Mouse (Mus musculus) heart, postnatal 14 days (tissue): ENCODE data around the gene Ercc1. TPM values are rescaled to one million over a fixed set of nuclear protein-coding genes. Genes with fewer than 3 reads are reported as not detected.

Experiments
- DNase-seq, 2 experiments: peaks; one replicate each; pipeline ENCODE4 v3.0.0; 2021 to 2022
- intact Hi-C: fragments of 180-260 bp; cut with DNase I; formaldehyde crosslinking; loops from one replicate; pipeline ENCODE4 v1.15.1; 2025
- total RNA-seq, 2 experiments: library from RNA; stranded (reverse); gene quantifications; 2 replicates each; pipeline ENCODE4 v1.2.3; 2021

Ercc1 gene
- total RNA-seq, 2 experiments from 2014 or later = 41.1 to 48.0 TPM

GRCm38 (mm10) chr7:19331910-19332309 is 12.7 kb upstream of the Ercc1 start:
- no peak for DNase-seq
- intact Hi-C loops = no loop called here

DNA sequence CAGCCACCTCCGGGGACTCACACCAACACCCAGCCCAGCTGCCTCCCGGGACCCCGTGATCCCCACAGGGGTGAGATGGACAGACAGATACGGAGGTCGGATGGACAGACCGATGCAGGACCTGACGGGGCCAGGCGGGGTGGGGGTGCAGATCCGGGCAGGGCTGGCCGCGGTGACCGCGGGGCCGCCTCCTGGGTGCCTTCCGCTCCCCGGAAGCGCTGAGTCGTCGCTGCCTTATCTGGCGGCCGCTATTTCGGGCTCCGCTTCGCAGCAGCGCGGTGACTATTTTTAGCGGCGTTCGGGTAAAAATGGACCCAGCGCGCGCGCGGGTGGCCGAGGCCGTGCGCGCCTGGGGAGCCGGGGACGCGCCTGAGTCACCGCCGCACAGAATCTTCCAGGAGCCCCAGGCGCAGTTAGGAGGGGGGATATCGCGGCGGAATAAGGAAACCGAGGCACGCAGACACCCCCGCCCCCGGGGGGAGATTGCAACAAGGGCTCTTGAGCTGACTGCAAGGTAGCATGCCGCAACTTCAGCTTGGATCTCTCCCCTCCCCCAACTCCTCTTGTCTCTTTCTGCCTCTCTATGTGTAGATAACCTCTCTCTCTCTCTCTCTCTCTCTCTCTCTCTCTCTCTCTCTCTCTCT is 11.7 kb upstream of the Ercc1 start:
- intact Hi-C loops = no loop called here
- DNase-seq = peak; percentile 86 to 88

GRCm38 (mm10) chr7:19335583-19335982 is 9.0 kb upstream of the Ercc1 start:
- intact Hi-C loops = no loop called here
- DNase-seq = no peak

DNA sequence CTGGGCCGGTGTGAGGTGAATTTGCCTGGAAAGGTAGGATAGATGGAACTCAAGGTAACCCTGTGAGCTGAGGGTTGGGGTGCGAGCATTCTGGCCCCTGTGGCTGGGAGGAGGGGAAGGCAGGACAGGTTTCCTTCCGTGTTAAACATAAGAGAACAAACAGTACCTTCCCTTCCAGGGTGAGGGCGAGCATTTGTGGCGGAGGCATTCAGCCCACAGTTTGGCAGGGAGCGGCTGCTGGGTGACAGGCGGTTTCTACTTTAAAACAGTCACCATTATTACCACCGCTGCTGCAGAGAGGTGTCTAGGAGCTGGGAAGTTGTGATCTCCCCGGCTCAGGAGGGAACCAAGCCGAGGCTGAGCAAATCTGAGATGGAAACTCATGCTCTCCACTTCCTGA is 7.5 kb upstream of the Ercc1 start:
- no peak for DNase-seq
- intact Hi-C loops = no loop called here

GRCm38 (mm10) chr7:19338060-19338459 is 6.5 kb upstream of the Ercc1 start:
- no peak for DNase-seq
- intact Hi-C loops = no loop called here

DNA sequence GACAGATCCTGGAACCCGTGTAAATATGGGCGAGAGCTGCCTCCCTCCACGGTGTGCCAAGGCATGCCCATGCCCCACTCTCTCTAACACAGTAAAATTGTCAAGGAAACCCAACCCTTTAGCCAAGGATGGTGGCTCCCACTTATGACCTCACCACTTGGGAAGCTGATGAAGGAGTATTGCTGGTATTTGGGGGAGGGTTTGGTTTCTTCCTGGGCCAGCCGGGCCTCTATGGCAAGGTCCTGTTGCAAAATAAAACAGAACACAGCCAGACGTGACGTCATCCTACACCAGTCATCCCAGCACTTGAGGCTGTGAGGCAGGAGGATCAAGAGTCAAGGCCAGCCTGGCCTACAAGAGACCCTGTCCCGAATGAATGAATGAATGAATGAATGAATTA is 6.0 kb upstream of the Ercc1 start:
- intact Hi-C loops = no loop called here

DNA sequence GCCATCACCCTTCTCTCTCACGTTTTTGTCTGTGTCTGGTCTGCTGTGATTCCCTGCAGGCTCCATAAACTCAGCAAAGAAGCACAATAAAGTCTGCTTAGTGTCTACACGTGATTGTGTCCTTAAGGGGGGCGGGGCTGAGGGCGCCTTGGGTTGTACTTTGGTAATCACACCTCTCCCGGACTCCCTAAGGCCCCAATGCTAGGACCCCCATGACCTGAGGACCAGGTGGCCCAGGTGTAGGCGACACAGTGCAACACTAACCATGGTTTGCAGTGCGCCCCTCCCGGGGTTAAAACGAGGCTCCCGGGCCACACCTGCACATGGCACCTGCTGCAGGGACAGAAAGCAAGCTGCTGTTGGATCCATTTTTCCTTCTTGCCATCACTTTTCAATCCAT is 3.3 kb upstream of the Ercc1 start:
- intact Hi-C loops = loop anchor here (5.0 kb wide), 1 partner anchor 164 kb away; the partner anchor contains the start of gene Eml2
- no peak for DNase-seq

More for the DNA sequence above, 6.0 kb upstream of the Ercc1 start:
- DNase-seq = no peak

- intact Hi-C loops = loop anchor here (2.0 to 5.0 kb wide), 2 partner anchors 103 to 165 kb away; partner anchors contain the start of gene Eml2
These were observed 2.7 kb upstream of the Ercc1 start for GRCm38 (mm10) chr7:19341761-19342409.

DNA sequence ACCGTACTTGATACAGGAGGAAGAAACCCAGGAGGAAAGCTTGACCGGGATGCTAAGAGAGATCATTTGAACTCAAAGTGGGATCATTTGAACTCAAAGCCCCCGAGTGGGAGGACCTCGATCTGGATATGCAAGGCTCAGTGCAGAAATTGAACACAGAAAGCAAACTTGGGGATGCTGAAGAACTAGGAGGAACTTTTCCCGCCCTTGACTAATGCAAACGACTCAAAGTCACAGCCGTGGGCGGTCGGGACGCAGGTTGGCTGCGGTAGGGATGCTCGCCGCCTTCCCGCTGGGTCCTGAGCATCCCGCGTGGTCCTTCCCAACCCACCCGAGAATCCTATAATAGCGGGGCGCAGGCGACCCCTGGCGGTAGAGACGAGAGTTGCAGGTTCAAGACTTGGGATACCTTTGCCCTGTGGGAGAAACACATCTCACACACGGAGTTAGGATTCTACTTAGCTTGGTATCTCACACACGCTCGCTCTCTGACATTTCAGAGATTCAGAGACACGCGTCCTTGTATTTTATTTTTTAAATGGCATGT is 2.0 kb upstream of the Ercc1 start:
- DNase-seq = peak; percentile 91 to 94
- intact Hi-C loops = loop anchor here (1.0 to 5.0 kb wide), 3 partner anchors 42 to 165 kb away; partner anchors contain the start of gene Eml2

More at GRCm38 (mm10) chr7:19341761-19342409, 2.7 kb upstream of the Ercc1 start:
- peak; percentile 73 to 76 for DNase-seq

GRCm38 (mm10) chr7:19343210-19343808 is 1.3 kb upstream of the Ercc1 start:
- peak; percentile 84 to 86 for DNase-seq
- intact Hi-C loops = loop anchor here (1.0 to 5.0 kb wide), 3 partner anchors 43 to 166 kb away; partner anchors contain the start of gene Eml2

DNA sequence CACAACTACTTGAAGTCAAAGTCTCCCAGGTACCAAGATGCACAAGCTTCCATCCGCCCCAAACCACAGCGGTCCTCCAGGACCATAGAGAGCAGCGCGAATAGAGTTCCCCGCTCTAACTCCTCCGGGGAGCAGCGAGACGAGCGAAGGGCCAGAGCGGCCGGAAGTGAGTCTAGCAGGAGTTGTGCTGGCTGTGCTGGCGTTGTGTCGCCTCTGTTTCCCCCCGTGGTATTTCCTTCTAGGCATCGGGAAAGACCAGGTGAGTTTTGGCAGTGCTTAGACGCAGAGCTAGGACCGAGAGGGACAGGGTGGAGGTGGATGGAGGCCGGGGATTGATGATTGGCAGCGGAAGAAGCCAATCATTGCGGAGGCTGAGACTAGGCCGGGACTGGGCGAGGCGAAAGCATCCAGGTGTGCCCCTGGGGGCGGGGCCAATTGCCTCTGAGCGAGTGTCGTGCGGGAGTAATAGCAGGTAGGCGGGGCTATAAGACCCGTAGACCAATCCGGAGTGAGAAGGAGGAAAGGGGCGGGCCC is 427 bp downstream of the Ercc1 start:
- intact Hi-C loops = loop anchor here (5.0 kb wide), 1 partner anchor 168 kb away; the partner anchor contains the start of gene Eml2
- peak; percentile 91 to 93 for DNase-seq

- intact Hi-C loops = no loop called here
- no peak for DNase-seq
These were observed 4.8 kb downstream of the Ercc1 start for GRCm38 (mm10) chr7:19349188-19349915.

DNA sequence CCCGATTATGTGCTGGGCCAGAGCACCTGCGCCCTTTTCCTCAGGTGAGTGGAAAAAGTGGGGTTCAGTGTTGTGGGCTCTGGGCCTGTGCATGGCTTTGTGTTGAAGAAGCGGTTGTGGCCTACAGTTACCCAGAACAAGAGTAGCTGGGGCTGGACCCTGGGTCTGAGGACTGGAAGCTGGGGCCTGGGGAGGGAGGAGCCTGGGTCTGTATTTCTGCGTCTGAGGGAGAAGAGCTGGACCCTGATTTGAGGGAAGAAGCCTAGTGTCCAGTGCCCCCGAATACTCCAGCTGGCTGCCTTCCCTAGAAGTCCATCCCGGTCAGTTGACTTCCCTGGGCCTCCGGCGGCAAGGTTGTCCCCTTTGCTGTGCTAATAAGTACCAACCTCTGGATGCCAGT is 5.6 kb downstream of the Ercc1 start:
- intact Hi-C loops = no loop called here
- no peak for DNase-seq

- DNase-seq = no peak
- intact Hi-C loops = no loop called here
These were observed 10.4 kb downstream of the Ercc1 start for GRCm38 (mm10) chr7:19354991-19355390.

GRCm38 (mm10) chr7:19356311-19356710 is 11.7 kb downstream of the Ercc1 start:
- intact Hi-C loops = no loop called here
- DNase-seq = no peak

DNA sequence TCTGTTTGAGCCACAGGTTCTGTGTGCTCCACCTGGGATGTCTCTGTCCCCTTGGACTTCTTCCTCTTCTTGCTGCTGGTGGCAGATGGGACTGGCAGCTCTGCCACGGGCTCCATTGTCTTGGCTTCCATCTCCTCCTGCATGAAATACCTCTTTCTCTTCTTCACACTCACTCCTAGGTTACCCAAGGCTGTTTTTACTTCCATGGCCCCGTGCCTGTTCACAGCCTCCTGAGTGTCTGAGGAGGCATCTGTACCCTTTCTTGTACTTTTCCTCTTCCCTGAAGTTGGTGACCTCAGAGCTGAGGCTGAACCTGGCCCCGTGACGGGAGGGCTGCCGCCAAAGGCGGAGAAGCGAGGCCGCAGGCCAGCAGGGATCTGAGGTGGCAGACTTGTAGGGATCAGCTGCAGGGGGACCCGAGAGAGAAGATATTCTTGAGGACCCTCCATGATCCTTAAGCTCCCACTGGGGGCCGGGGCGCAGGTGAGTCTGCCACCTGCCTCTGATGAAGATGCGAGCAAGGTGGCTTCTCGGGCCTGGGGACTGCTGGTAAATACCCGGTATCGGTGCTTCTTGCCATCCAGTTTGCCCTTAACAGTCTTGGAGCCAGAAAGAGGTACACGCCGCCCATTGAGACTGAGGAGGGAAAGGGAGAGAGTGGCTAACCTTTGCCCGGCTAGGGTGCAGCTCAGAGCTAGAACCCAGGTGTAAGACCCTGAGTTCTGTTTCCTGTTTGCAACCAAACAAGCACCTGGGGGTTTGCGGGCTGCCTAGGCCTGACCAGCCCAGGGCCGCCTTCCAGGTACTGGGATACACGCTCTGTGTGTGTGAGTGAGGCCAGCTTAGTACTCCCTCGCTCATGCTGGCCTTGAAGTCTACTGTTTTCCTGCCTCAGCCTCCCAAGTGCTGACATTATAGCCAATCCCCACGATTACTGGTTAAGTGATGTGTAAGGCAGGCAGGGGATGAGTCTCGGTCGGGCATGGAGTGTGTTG is 13.1 kb downstream of the Ercc1 start:
- intact Hi-C loops = no loop called here
- DNase-seq = no peak

- no peak for DNase-seq
- intact Hi-C loops = no loop called here
These were observed 14.1 kb downstream of the Ercc1 start for GRCm38 (mm10) chr7:19358634-19359033.

- intact Hi-C loops = no loop called here
These were observed 14.8 kb downstream of the Ercc1 start, which contains the start of the genes Cd3eap and Ppp1r13l for GRCm38 (mm10) chr7:19359299-19359891. Gene Cd3eap, minus strand, starts transcription at chr7:19359483. Gene Ppp1r13l, plus strand, starts transcription at chr7:19359749.

More at GRCm38 (mm10) chr7:19359299-19359891, 14.8 kb downstream of the Ercc1 start, which contains the start of the genes Cd3eap and Ppp1r13l:
- DNase-seq = peak; percentile 86 to 90
